Mouse (Mus musculus): ENCODE data around the gene Nr2c1.

- TF ChIP-seq CTCF (IDR thresholded peaks at IDR 0.05; ENCODE audit: low read depth, low read length): no peak
- TF ChIP-seq POLR2A (IDR thresholded peaks at IDR 0.05; ENCODE audit: extremely low read depth, insufficient read depth, low read length): no peak
Observed at GRCm38 (mm10) chr10:94147391-94147755, 450 bp upstream of the Nr2c1 start.

Measured in liver, adult 2 months (tissue).